8 mouse cellular contexts compared by ENCODE assay signal in the genomic region with DNA sequence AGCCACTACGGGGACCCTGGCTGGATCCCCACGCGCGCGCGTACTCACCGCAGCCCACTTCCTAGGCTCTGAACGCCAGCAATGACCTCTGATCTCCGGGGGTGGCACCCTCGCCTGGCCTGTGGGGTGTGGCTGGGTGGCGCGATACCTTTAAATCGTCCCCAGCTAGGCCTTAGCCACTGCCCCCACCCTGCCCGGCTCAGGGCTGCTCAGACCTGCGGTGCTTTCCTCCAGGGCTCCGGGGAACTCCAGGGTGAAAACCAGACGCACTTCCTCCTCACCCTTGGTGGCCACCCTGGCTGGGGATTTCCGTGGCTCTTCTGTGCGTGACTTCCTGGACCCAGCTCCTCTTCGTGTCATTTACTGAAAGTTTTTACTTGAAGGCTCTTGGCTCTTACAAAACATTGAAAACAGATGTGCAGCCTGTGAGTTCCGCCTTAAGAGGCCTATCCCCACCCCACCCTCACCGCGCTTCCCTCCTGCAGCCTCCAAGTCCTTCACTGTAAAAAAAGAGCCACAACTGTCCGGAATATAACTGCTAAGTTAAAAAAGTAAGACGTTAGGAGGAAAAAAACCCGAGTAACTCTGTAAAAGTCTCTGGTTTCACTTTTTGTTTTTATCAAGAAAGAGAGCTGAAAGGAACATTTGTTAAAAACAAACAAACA. TPM values are rescaled to one million over a fixed set of nuclear protein-coding genes. Genes with fewer than 3 reads are reported as not detected.
DNase-seq lines count a peak whose midpoint lies in the region; ATAC-seq and TF ChIP-seq lines count a peak whose summit lies in the region.

TSS of gene Birc3 (minus strand) at position 412 of the 665 bp plus-strand sequence.

- peak within 1 kb of the TSS; percentile 81 for H3K4me2 ChIP-seq in forebrain, embryonic 16.5 days (ENCODE audit: low read length)

- WGBS in forebrain, embryonic 16.5 days = 10% methylated on average over 26 of the region's 26 CpGs

- H3K27ac ChIP-seq in ES-E14 (ENCODE audit: insufficient read depth, low read depth, low read length, poor library complexity, severe bottlenecking) = peak within 1 kb of the TSS; percentile 26
- H3K27ac ChIP-seq in forebrain, embryonic 16.5 days (ENCODE audit: low read length) = no peak within 1 kb of the TSS

- peaks cover 3 to 11% of the 10 kb centered on the region in 2 experiments; a peak in 1 of 4 replicates for H3K4me1 ChIP-seq in ES-E14 (ENCODE audit: control insufficient read depth in 2 of 2, insufficient read depth in 2 of 2, low read length in 2 of 2, poor library complexity in 1 of 2)
- peaks cover 6% of the 10 kb centered on the region for H3K4me1 ChIP-seq in forebrain, embryonic 16.5 days (replicated peaks; ENCODE audit: control insufficient read depth, insufficient read depth, low read length)

- H3K9me3 ChIP-seq in ES-E14 (ENCODE audit: control insufficient read depth, insufficient read depth, low read depth, low read length) = no peaks in the 10 kb centered on the region
- H3K9me3 ChIP-seq in forebrain, embryonic 16.5 days (ENCODE audit: control insufficient read depth, low read length) = no peaks in the 10 kb centered on the region

- no peak for TF ChIP-seq CTCF in brain, embryonic 14.5 days (IDR thresholded peaks at IDR 0.05; ENCODE audit: borderline replicate concordance, extremely low read depth, insufficient read depth, insufficient read length)

- in situ Hi-C loops in ES-E14 (cut with MboI; ENCODE audit: low sequenced_read_pairs in 2 of 2, unreplicated experiment in 2 of 2) = no loop called here

- H3K27me3 ChIP-seq in forebrain, embryonic 16.5 days (replicated peaks; ENCODE audit: control insufficient read depth, insufficient read depth, low read length) = no peaks in the 10 kb centered on the region

- ATAC-seq in forebrain, embryonic 16.5 days = peak; percentile 79
- peak; percentile 88 for ATAC-seq in hematopoietic stem cell, adult 5-6 weeks (replicated peaks in 1 of 2; ENCODE audit: insufficient read depth in 1 of 2, low FRiP score in 2 of 2, low TSS enrichment in 1 of 2, low read depth in 1 of 2, poor library complexity in 2 of 2, severe bottlenecking in 2 of 2)

- no peak for TF ChIP-seq POLR2A in brain, embryonic 14.5 days (IDR thresholded peaks at IDR 0.05; ENCODE audit: borderline replicate concordance, extremely low read depth, insufficient read depth, insufficient read length, poor library complexity, severe bottlenecking)

- H3K9ac ChIP-seq in ES-E14 (ENCODE audit: insufficient read depth, low read depth, low read length, poor library complexity, severe bottlenecking) = peak within 1 kb of the TSS; percentile 67
- H3K9ac ChIP-seq in forebrain, embryonic 16.5 days (replicated peaks; ENCODE audit: low read depth, low read length) = peak within 1 kb of the TSS; percentile 60

- H3K36me3 ChIP-seq in ES-E14 (ENCODE audit: control insufficient read depth, insufficient read depth, low read length, poor library complexity, severe bottlenecking) = no peaks in the 10 kb centered on the region
- H3K36me3 ChIP-seq in forebrain, embryonic 16.5 days (ENCODE audit: control insufficient read depth, insufficient read depth) = no peaks in the 10 kb centered on the region

- DNase-seq in ES-E14 (ENCODE audit: low read depth, low spot score) = peak; percentile 31
- DNase-seq in brain, embryonic 14.5 days (ENCODE audit: low read depth) = peak; percentile 34
- DNase-seq in layer of hippocampus, postnatal 10 days (ENCODE audit: low spot score in 2 of 2) = peak; percentile 14 to 24
- DNase-seq in lung, postnatal 4 days = peak; percentile 83 to 88
- DNase-seq in right cerebral cortex, postnatal 10 days (ENCODE audit: low spot score in 2 of 2) = peak; percentile 26 to 28
- peak; percentile 54 for DNase-seq in urinary bladder, postnatal 25 days (ENCODE audit: low spot score)

- peak within 1 kb of the TSS; percentile 70 to 79 for H3K4me3 ChIP-seq in ES-E14 (ENCODE audit: insufficient read depth in 1 of 2, low read depth in 1 of 2, low read length in 2 of 2, poor library complexity in 1 of 2, severe bottlenecking in 1 of 2)
- H3K4me3 ChIP-seq in forebrain, embryonic 16.5 days (replicated peaks; ENCODE audit: low read length) = peak within 1 kb of the TSS; percentile 46

TF ChIP-seq in ES-E14, 5 proteins besides CTCF, POLR2A, EP300 and RAD21:
- no peak for TF ChIP-seq CHD2 (IDR thresholded peaks at IDR 0.05; ENCODE audit: low read depth, low read length)
- TF ChIP-seq MAFK (IDR thresholded peaks at IDR 0.05; ENCODE audit: insufficient read depth, low read depth, low read length) = no peak
- no peak for TF ChIP-seq ZC3H11A (IDR thresholded peaks at IDR 0.05; ENCODE audit: borderline replicate concordance, low read depth, low read length)
- no peak for TF ChIP-seq ZNF384 (IDR thresholded peaks at IDR 0.05; ENCODE audit: low read depth, low read length)
- no peak for TF ChIP-seq HCFC1 (IDR thresholded peaks at IDR 0.05; ENCODE audit: borderline replicate concordance, insufficient read depth, low read length)
TF ChIP-seq in ES-E14: peak in this region for 0.

RNA-seq across cellular contexts. Expression of gene Birc3, which starts in this region (rescaled TPM):
- 4.0 and 4.6 TPM in 2 replicates for total RNA-seq in ES-E14 (2012; rRNA removed)
- polyA plus RNA-seq in brain, embryonic 14.5 days (2012; rRNA removed) = 1.5 and 3.3 TPM in 2 replicates
- 1.9 and 2.0 TPM in 2 replicates for polyA plus RNA-seq in forebrain, embryonic 16.5 days (2015; fragmentation: Nextera tagmentation; extraction: Ambion mirVana)
- total RNA-seq in hematopoietic stem cell, adult 5-6 weeks (2017) = 87.4 and 95.3 TPM in 2 replicates
- 1 to 10 TPM; 1.3 to 3.0 TPM for total RNA-seq in layer of hippocampus, postnatal 10 days (2021)

Comparison
In these comparisons a context has a peak if more than half of its experiments do, and no peak if none do; other contexts are left out.
1. RNA of gene Birc3 (total RNA-seq): 87.4 to 95.3 TPM in hematopoietic stem cell, adult 5-6 weeks; 4.0 to 4.6 TPM in ES-E14 and 1.3 to 3.0 TPM in layer of hippocampus, postnatal 10 days; every median in the first group is over 10 times any median in the second.
2. DNase-seq: peak in every context shown above with its lines; median percentile 86 in lung, postnatal 4 days; 54 in urinary bladder, postnatal 25 days; 34 in brain, embryonic 14.5 days; 31 in ES-E14; 27 in right cerebral cortex, postnatal 10 days; 19 in layer of hippocampus, postnatal 10 days.